Mouse (Mus musculus): ENCODE results near the gene Cacna1f.

The Cacna1f gene

GRCm38 (mm10) chrX:7674284-7675000 is 67.6 kb downstream of the Cacna1f start:
- DNase-seq (ENCODE audit: low read depth, low spot score): peak; percentile 69

- DNase-seq (ENCODE audit: low read depth, low spot score): peak; percentile 51
Observed at GRCm38 (mm10) chrX:7675001-7675380, 68.1 kb downstream of the Cacna1f start.

GRCm38 (mm10) chrX:7678986-7679385 is 72.1 kb downstream of the Cacna1f start:
- no peak for DNase-seq (ENCODE audit: low read depth, low spot score)

GRCm38 (mm10) chrX:7679405-7680056 is 72.6 kb downstream of the Cacna1f start:
- peak; percentile 91 for DNase-seq (ENCODE audit: low read depth, low spot score)

GRCm38 (mm10) chrX:7680057-7680412 is 73.2 kb downstream of the Cacna1f start:
- no peak for DNase-seq (ENCODE audit: low read depth, low spot score)

- no peak for DNase-seq (ENCODE audit: low read depth, low spot score)
Observed at GRCm38 (mm10) chrX:7680864-7681263, 74.0 kb downstream of the Cacna1f start, which contains the start of gene Magix. TSS of gene Magix (minus strand) at chrX:7681251.

Measured in R1 (cell line).